Mouse (Mus musculus): ENCODE results near the gene Slc25a27. TPM values are rescaled to one million over a fixed set of nuclear protein-coding genes. Genes with fewer than 3 reads are reported as not detected.

Slc25a27 gene
- polyA plus RNA-seq, 1 experiment from 2014 or later, result 2.9 TPM

- TF ChIP-seq CTCF (IDR thresholded peaks at IDR 0.05; ENCODE audit: low read depth), result no peak
- no peak overlapping the region for H3K4me3 ChIP-seq (ENCODE audit: low read depth, low read length)
- 81% methylated on average over 21 of the region's 21 CpGs for whole genome bisulfite sequencing
- no peak for ATAC-seq
- H3K4me2 ChIP-seq (replicated peaks; ENCODE audit: low read depth), result no peak overlapping the region
- H3K27me3 ChIP-seq (replicated peaks; ENCODE audit: control insufficient read depth, insufficient read depth, low read length), result no peaks in the 10 kb centered on the region
- H3K36me3 ChIP-seq (ENCODE audit: control insufficient read depth, insufficient read depth), result no peaks in the 10 kb centered on the region
- H3K9me3 ChIP-seq (ENCODE audit: control insufficient read depth), result no peaks in the 10 kb centered on the region
- no peak overlapping the region for H3K27ac ChIP-seq (ENCODE audit: low read depth, low read length)
- no peaks in the 10 kb centered on the region for H3K4me1 ChIP-seq (replicated peaks; ENCODE audit: control insufficient read depth, insufficient read depth, low read length)
- H3K9ac ChIP-seq (ENCODE audit: low read depth, low read length), result no peak overlapping the region
Observed at GRCm38 (mm10) chr17:43592296-43593291, 74.4 kb downstream of the Slc25a27 start.

Other genes starting within 250 kb of the Slc25a27 start
- gene Mep1a, start 164.4 kb downstream of the Slc25a27 start, polyA plus RNA-seq (2015; fragmentation: Nextera tagmentation; extraction: Ambion mirVana), result 147 and 153 TPM in 2 replicates
- 0.83 and 0.94 TPM in 2 replicates for gene Ankrd66, start 123.6 kb downstream of the Slc25a27 start, polyA plus RNA-seq (2015; fragmentation: Nextera tagmentation; extraction: Ambion mirVana)
- 27.9 and 31.9 TPM in 2 replicates for gene Pla2g7, start 99.1 kb downstream of the Slc25a27 start, polyA plus RNA-seq (2015; fragmentation: Nextera tagmentation; extraction: Ambion mirVana)
- 2.5 and 2.6 TPM in 2 replicates for gene Tdrd6, start 36.9 kb downstream of the Slc25a27 start, polyA plus RNA-seq (2015; fragmentation: Nextera tagmentation; extraction: Ambion mirVana)
- gene Cyp39a1, start 211 bp upstream of the Slc25a27 start, polyA plus RNA-seq (2015; fragmentation: Nextera tagmentation; extraction: Ambion mirVana), result 5.7 and 6.8 TPM in 2 replicates
- 1.3 and 1.5 TPM in 2 replicates for gene Rcan2, start 134.1 kb upstream of the Slc25a27 start, polyA plus RNA-seq (2015; fragmentation: Nextera tagmentation; extraction: Ambion mirVana)

Data from intestine, postnatal 0 days (tissue).